Mouse (Mus musculus) gastrocnemius, postnatal 25 days (tissue): Measurements from ENCODE around the gene Acot5. TPM values are rescaled to one million over a fixed set of nuclear protein-coding genes. Genes with fewer than 3 reads are reported as not detected.

Experiments
- total RNA-seq, 2 experiments: library from RNA; stranded (reverse); gene quantifications; 1 replicate in 1 of 2; 2 replicates in 1 of 2; pipeline ENCODE4 v1.2.3; 2021

The Acot5 gene
- total RNA-seq, 2 experiments from 2014 or later: not detected

Other genes starting within 250 kb of the Acot5 start
- gene Numb, start 147.4 kb upstream of the Acot5 start, total RNA-seq: 10 to 100 TPM; 14.3 to 14.9 TPM
- gene Riox1, start 118.7 kb upstream of the Acot5 start, total RNA-seq: 1 to 10 TPM; 2.3 to 2.9 TPM
- not detected for gene Heatr4, start 84.5 kb upstream of the Acot5 start, total RNA-seq
- 10 to 100 TPM; 12.6 to 13.9 TPM for gene Acot2, start 81.5 kb upstream of the Acot5 start, total RNA-seq
- 1 to 10 TPM in 1 of 2 experiments, under 1 TPM in 1; 0.83 to 4.1 TPM for gene Acot1, start 59.8 kb upstream of the Acot5 start, total RNA-seq
- under 1 TPM; 0.05 to 0.43 TPM for gene Acot4, start 30.9 kb upstream of the Acot5 start, total RNA-seq
- not detected for gene Gm49366, start 30.4 kb upstream of the Acot5 start, total RNA-seq
- gene Acot3, start 17.2 kb upstream of the Acot5 start, total RNA-seq: not detected
- 1 to 10 TPM; 1.5 to 1.6 TPM for gene Acot6, start 31.3 kb downstream of the Acot5 start, total RNA-seq
- 1 to 10 TPM; 6.9 to 7.2 TPM for gene Dnal1, start 45.0 kb downstream of the Acot5 start, total RNA-seq
- under 1 TPM; 0.10 to 0.24 TPM for gene Pnma1, start 79.2 kb downstream of the Acot5 start, total RNA-seq
- 1 to 10 TPM; 8.0 to 9.9 TPM for gene Elmsan1, start 149.6 kb downstream of the Acot5 start, total RNA-seq
- 10 to 100 TPM; 78.4 to 80.6 TPM for gene Ptgr2, start 215.9 kb downstream of the Acot5 start, total RNA-seq
- 10 to 100 TPM; 15.9 to 17.8 TPM for gene Zfp410, start 247.5 kb downstream of the Acot5 start, total RNA-seq